Mouse (Mus musculus) liver, embryonic 14 days (tissue): Measurements from ENCODE around the gene Msto1. TPM values are rescaled to one million over a fixed set of nuclear protein-coding genes. Genes with fewer than 3 reads are reported as not detected.

ENCODE experiments used
- polyA plus RNA-seq: library from polyadenylated mRNA; depleted of rRNA; stranded (reverse); fragments of >200 nt; gene quantifications from 2 replicates; pipeline ENCODE4 v1.2.3, GENCODE M21; 2012; rRNA removed

Msto1 gene
- polyA plus RNA-seq: 9.5 and 10.7 TPM in 2 replicates

DNA sequence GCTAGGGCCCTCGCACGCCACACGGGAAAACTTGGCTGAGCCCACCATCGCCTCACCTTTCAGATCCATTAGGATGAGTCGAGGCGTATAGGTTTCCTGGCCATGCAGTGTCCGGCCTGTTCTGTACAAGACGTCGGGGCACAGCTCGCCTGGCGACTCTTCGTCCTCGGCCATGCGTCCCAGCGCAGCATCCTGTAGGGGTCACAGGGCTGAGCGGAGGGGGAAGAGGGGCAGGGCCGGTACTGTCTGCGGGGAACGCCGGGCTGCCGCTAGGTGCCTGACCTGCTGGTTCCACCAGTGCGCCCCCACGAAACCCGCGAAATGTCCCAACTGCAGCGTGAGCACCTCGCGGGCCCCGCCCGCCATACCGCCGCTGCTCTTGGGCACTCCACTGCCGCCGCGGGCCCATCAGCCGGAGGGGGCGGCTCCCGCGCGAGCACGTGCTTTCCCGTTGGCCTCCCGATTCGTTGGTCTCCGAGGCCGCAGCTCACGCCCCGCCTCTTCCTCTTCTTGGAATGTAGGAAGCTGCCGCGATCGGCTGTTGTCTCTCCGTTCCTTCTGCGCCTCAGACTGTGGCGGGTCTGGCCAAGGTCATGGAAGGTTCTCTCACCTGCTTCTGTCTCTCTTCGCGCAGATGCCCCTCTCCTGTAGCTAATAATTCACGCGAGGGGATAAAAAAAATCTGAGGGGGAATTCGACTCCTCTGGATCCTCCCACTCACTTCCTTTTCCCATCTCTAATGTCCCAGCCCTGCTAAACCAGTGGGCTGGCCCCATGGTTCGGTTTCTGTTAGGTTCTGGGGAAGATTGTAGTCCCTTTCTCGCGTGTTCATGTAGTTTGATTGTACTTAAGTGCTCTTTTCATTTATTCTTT lies at the start of gene Msto1:
Msto1 (minus strand) TSS at position 489 of the 873 bp plus-strand sequence.

GRCm38 (mm10) chr3:88950576-88951326 lies 37.0 kb upstream of the Msto1 start, which contains the start of the genes Ash1l and Dap3:
TSS of gene Ash1l (plus strand) at chr3:88950622.
TSS of gene Dap3 (minus strand) at chr3:88951181.

Other genes starting within 250 kb of the Msto1 start
- gene Khdc4, start 228.2 kb downstream of the Msto1 start, polyA plus RNA-seq: 28.2 and 33.3 TPM in 2 replicates
- gene Rit1, start 197.2 kb downstream of the Msto1 start, polyA plus RNA-seq: 20.2 and 22.1 TPM in 2 replicates
- 0.40 and 0.62 TPM in 2 replicates for gene Syt11, start 138.8 kb downstream of the Msto1 start, polyA plus RNA-seq
- gene Gon4l, start 78.8 kb downstream of the Msto1 start, polyA plus RNA-seq: 6.3 and 7.3 TPM in 2 replicates
- gene Ash1l, start 36.6 kb upstream of the Msto1 start, polyA plus RNA-seq: 3.1 and 3.6 TPM in 2 replicates
- gene Dap3, start 37.2 kb upstream of the Msto1 start, polyA plus RNA-seq: 58.5 and 61.9 TPM in 2 replicates
- 4.5 and 5.2 TPM in 2 replicates for gene Rusc1, start 179.3 kb upstream of the Msto1 start, polyA plus RNA-seq
- not detected in 2 replicates for gene Gm43738, start 187.1 kb upstream of the Msto1 start, polyA plus RNA-seq
- gene Fdps, start 188.0 kb upstream of the Msto1 start, polyA plus RNA-seq: 120 and 142 TPM in 2 replicates
- gene Pklr, start 222.1 kb upstream of the Msto1 start, polyA plus RNA-seq: 123 and 144 TPM in 2 replicates
- gene Hcn3, start 246.2 kb upstream of the Msto1 start, polyA plus RNA-seq: 0.23 and 0.28 TPM in 2 replicates